Mouse (Mus musculus) heart, adult 18-20 months (tissue): ENCODE results near the gene Bpifb6. TPM values are rescaled to one million over a fixed set of nuclear protein-coding genes. Genes with fewer than 3 reads are reported as not detected.

Experiments
- total RNA-seq, 2 experiments: library from RNA; stranded (reverse); gene quantifications; 2 replicates each; pipeline ENCODE4 v1.2.3; 2021

The Bpifb6 gene
- total RNA-seq, 2 experiments from 2014 or later, result not detected

Other genes with a start within 250 kb of the Bpifb6 start
- gene Dnmt3c, start 203.7 kb upstream of the Bpifb6 start, total RNA-seq, result not detected
- 10 to 100 TPM; 49.6 to 50.9 TPM for gene Mapre1, start 159.1 kb upstream of the Bpifb6 start, total RNA-seq
- gene Efcab8, start 120.5 kb upstream of the Bpifb6 start, total RNA-seq, result not detected
- not detected for gene Sun5, start 29.3 kb upstream of the Bpifb6 start, total RNA-seq
- gene Bpifb2, start 25.3 kb upstream of the Bpifb6 start, total RNA-seq, result not detected
- gene Bpifb3, start 17.8 kb downstream of the Bpifb6 start, total RNA-seq, result not detected
- gene Bpifb4, start 37.8 kb downstream of the Bpifb6 start, total RNA-seq, result not detected
- gene Bpifa6, start 74.6 kb downstream of the Bpifb6 start, total RNA-seq, result not detected
- gene Bpifa2, start 107.9 kb downstream of the Bpifb6 start, total RNA-seq, result not detected
- gene Bpifa3, start 229.9 kb downstream of the Bpifb6 start, total RNA-seq, result not detected
- gene Bpifa1, start 242.5 kb downstream of the Bpifb6 start, total RNA-seq, result 100 to 1,000 TPM in 1 of 2 experiments, under 1 TPM in 1; 0.72 to 404 TPM